Mouse (Mus musculus) liver (tissue): ENCODE measurements around the gene Opa3.

Experiments
- DNase-seq: peaks from one replicate; pipeline ENCODE4 v3.0.0-alpha.2; 2020; ENCODE audit warnings: mixed read lengths

Gene Opa3

DNA sequence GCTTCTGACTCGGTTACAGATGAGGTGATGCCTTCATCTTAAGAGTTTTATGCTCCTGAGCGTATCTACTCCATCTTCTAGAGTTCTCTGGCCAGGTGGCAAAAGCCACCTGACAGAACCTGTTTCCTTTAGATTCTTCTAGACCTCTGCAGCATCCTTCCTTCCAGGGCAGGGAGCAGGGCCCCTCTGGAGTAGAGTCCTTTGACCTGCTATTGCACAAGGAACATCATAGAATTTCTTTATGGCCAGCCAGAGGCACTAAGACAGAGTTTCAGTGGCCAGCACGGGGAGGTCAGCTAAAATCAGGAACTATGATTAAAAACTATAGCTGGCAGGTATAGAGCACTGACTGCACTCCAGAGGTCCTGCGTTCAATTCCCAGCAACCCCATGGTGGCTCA lies 23.9 kb downstream of the Opa3 start:
- DNase-seq = no peak

GRCm38 (mm10) chr7:19253437-19253836 lies 25.3 kb downstream of the Opa3 start:
- DNase-seq = no peak

DNA sequence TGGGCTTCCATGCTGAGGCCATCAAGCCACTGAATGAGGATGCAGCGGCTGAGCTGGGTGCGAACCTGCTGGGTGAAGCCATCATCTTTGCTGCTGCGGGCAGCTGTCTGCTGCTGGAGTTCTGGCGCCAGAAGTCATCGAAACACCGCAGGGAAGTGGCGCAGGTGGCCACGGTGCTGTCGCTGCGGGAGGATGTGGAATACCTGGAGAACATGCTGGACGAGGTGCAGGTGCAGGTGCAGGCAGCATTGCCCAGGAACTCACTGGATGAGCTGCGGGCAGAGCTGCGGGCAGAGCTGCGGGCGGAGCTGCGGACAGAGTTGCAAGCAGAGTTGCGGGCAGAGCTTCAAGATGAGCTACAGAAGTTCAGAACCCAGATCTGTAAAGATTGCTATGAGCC lies 27.3 kb downstream of the Opa3 start:
- no peak for DNase-seq

DNA sequence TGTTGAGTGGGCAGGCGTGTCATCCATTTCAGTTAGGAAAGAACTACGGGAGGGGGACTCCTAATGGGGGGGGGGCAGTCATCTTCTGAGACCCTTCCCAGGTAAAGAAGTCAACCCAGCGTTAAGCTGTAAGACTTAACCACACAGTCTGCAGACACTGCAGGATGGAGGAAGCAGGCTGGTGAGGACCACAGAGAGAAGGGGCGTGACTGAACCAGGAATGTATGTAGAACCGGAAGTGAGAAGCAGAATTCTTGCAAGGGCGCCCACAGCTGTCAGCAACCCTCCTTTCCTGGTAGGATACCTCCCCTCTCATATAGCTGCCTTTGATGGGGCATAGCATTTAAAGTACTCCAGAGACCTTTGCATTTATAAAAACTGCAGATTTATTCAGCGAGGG lies 28.4 kb downstream of the Opa3 start:
- DNase-seq = no peak

DNA sequence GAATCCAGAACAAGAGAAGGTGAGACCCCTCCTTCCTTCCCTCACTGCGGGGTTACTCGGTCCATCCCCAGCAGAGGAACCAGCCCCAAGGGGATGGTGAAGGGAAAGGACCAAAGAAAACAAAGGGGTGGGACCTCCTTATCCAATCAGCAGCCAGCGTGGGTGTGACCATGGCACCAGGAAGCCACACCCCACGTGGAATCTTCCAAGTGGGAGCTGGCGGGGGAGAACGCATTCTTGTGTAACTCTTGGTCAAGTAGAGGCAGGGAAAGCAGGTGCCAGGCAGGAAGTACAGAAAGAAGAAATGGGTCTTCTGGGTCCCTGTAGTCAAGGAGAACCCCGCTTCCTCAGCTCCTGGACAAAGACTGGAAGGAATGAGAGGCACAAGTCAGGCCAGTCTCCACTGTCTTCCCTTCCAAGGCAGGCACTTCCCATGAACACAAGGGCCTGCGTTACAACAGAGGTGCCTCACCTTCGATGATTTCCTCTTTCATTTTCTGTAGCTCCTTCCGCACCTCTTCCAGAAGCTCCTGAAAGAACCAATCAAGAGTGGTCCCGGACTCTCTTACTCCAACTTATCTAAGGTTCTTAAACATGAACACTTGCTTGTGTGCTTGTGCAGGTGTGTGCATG lies 29.4 kb downstream of the Opa3 start:
- peak; percentile 92 for DNase-seq

- DNase-seq = no peak
Observed at GRCm38 (mm10) chr7:19258336-19258735, 30.2 kb downstream of the Opa3 start.

DNA sequence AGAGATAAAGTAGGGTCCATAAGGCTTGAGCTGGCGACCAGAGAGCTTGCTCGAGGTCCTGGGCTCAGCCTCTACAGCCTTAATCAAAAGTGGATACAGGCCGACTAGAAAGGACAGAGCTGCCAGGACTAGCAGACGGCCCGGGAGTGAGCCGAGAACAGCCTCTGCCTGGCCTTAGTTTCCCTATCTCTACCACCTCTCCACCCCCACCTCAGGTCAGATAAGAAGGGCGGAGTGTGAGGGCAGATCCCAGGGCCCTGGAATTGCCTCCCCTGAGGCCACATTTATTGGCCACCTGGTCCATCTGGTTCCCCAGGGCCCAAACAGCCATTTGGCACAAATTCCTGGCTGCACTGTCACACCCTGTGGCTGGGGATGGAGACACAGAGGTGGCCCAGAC lies 37.0 kb downstream of the Opa3 start:
- DNase-seq = peak; percentile 84

DNA sequence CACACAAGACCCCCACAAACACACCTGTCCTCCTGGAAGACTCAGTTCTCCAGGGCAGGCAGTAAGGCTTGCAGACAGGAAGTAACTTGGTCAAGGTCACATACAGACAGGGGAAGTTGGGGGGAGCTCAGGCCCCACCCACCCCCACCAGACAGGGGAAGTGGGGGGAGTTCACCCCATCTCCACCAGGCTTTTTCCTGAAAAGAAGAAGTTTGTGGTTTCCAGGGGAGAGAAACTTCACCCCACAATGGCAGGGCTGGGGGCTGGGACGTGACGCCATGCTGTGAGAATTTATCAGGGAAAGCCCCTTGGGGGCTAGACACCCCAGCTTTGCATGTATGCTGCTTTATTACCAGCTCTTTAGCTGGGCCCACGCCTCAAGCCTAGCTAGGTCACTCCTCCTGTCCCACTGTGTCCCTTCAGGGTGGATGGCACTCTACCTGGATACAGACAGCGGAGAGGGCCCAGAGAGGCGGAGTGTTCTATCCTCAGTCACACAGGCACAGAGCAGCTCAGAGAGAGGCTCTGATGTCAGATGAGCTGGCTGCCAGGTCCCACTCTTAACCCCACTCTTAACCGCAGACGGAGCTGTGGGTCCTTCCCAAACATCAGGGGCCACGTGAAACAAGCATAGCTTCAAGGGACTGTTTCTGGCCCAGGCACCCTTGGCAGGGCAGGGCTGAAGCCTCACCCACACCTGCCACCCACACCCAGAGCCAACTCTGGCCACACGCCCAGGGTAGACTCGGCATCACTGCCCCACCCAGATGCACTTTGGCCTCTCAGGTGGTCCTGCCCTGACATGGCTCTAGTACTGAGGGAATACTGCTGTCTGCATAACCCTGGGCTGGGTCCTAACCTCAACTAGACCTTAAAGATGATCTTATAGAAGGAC lies 38.0 kb downstream of the Opa3 start:
- peak; percentile 51 for DNase-seq

- DNase-seq = no peak
Observed at GRCm38 (mm10) chr7:19267051-19267450, 38.9 kb downstream of the Opa3 start.

DNA sequence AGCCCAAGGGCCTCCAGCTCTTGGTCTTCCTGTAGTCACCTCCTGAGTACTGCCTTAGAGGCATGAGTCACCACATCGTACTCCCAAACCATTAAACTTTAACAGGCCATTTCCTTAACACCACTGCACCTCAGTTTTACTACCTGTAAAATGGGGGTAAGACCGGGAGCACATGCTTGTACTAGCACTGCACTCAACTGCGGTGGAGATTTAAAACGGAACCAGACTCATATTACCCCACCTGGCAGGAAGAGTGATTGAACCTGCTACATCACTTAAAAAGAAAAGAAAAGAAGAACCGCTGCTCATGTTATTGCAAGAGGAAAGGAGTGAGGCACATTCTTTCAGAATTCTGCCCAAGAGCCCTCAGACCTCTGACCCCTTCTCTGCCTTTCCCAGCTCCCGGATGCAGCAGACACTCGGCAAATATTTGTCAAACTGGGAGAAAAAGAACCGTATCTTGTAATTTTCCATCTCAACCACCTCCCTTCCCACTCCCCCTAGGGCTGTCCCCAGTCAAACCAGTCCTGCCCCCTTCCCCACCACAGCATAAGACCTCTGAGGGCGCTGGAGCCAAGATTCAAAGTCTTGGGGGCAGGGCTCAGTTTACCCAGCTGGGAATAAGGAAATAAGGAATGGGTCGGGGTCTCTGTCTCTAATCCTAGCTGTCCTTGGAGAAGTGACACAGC lies 41.0 kb downstream of the Opa3 start:
- no peak for DNase-seq

DNA sequence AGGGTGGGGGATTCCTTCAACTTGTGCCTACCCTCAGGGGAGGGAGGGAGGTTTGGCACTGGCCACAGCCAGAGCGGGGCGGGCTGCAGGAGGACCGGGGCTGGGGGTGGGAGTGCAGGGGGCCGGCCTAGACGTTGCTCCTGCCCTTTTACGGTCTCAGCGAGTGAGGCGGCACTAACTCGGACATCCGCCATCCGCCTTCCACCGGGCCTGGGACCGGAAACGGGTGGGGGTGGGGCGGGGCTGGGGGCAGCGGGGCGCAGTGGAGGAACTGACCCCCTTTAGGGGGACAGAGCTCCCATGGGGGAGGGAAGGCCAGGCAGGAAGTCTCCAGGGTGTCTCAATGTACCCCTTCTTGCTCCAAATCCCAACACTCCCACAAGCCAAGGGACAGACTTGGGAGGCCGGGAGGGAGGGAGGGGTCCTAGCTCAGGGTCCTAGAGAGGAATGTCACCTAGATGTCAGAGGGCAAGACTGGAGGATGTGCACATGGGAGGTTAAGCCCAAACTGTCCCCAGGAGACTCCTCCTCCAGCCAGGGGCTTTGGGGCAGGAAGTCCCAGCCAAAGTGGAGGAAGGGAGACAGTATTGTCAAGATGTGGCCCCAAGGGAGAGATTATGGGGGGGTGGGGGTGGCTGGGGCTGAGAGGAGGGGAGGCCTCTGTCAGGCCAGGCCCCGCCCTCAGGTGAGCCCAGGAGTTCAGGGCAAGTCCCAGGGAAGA lies 41.7 kb downstream of the Opa3 start:
- peak; percentile 76 for DNase-seq

GRCm38 (mm10) chr7:19270509-19271237 lies 42.5 kb downstream of the Opa3 start:
- DNase-seq = peak; percentile 49

GRCm38 (mm10) chr7:19271238-19272172 lies 43.4 kb downstream of the Opa3 start, which contains the start of gene Vasp:
Vasp (minus strand) TSS chr7:19271817.
- DNase-seq = peak; percentile 87

- DNase-seq = peak; percentile 91
Observed at GRCm38 (mm10) chr7:19272173-19272764, 44.1 kb downstream of the Opa3 start.

DNA sequence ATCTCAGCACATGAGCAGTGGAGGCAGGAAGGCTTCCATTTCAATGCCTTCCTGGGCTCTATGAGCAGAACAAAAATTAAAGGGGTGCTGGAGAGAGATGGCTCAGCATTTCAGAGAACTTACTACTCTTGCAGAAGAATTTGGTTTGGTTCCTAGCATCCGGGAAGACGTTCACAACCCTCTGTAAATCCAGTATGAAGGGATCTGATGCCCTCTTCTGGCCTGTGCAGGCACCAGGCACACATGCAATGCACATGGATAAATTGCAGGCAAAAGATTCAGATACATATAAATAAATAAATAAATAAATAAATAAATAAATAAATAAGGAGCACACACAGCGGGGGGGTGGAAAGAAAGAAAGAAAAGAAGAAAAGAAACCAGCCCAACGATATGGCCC lies 48.1 kb downstream of the Opa3 start:
- no peak for DNase-seq

- no peak for DNase-seq
Observed at GRCm38 (mm10) chr7:19279052-19279451, 50.9 kb downstream of the Opa3 start.

GRCm38 (mm10) chr7:19279581-19280114 lies 51.5 kb downstream of the Opa3 start, which contains the start of gene Ppm1n:
Ppm1n (minus strand) TSS chr7:19280064.
- no peak for DNase-seq

DNA sequence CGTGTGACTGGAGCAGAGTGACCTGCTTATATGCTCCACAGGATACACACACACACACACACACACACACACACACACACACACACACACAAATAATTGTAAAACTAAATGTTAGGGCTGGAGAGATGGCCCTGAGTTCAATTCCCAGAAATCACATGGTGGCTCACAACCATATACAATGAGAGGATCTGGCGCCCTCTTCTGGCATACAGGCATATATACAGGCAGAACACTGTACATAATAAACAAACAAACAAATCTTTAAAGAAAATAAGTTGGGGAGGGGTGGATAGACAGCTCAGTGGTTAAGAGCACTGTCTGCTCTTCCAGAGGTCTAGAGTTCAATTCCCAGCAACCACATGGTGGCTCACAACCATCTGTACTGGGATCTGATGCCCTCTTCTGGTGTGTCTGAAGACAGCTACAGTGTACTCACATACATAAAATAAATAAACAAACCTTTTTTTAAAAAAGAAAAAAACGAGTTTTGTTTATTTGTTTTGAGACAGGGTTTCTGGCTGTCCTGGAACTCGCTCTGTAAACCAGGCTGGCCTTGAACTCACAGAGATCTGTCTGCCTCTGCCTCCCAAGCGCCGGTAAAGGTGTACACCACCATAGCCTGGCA lies 53.7 kb downstream of the Opa3 start:
- DNase-seq = peak; percentile 56

GRCm38 (mm10) chr7:19282385-19282784 lies 54.3 kb downstream of the Opa3 start, which contains the start of gene Rtn2:
Rtn2 (plus strand) TSS chr7:19282624.
- peak; percentile 97 for DNase-seq
